Mouse (Mus musculus): Measurements from ENCODE around the gene Ucn2. TPM values are rescaled to one million over a fixed set of nuclear protein-coding genes. Genes with fewer than 3 reads are reported as not detected.

Ucn2 gene
- polyA plus RNA-seq (2012; rRNA removed): 1.0 and 2.3 TPM in 2 replicates

- no peak for DNase-seq
- TF ChIP-seq POLR2A (IDR thresholded peaks at IDR 0.05; ENCODE audit: borderline replicate concordance, extremely low read depth, low read depth, low read length): no peak
- no peak for TF ChIP-seq CTCF (IDR thresholded peaks at IDR 0.05; ENCODE audit: insufficient read depth, low read length)
- Histone ChIP-seq H3K4me3 (replicated peaks; ENCODE audit: extremely low read depth, low read depth, low read length) (no peak within 1 kb of the TSS), H3K4me1 (ENCODE audit: control insufficient read depth, insufficient read depth, low read length) (no peaks in the 10 kb centered on the region; the same call in 1 of the 2 replicates)
- 91% methylated on average over 4 of the region's 4 CpGs for WGBS
These were observed at the start of gene Ucn2 for GRCm38 (mm10) chr9:108985710-108986109. Gene Ucn2 (plus strand): TSS chr9:108986010.

- DNase-seq: peak; percentile 93
- TF ChIP-seq CTCF (IDR thresholded peaks at IDR 0.05; ENCODE audit: insufficient read depth, low read length): peak; percentile 94
- TF ChIP-seq POLR2A (IDR thresholded peaks at IDR 0.05; ENCODE audit: borderline replicate concordance, extremely low read depth, low read depth, low read length): peak; percentile 93
- 2% methylated on average over 58 of the region's 58 CpGs for WGBS
- peak within 1 kb of the TSS; percentile 98 for H3K4me3 ChIP-seq (replicated peaks; ENCODE audit: extremely low read depth, low read depth, low read length)
- peaks cover 6% of the 10 kb centered on the region for H3K4me1 ChIP-seq (ENCODE audit: control insufficient read depth, insufficient read depth, low read length)
These were observed 49.1 kb upstream of the Ucn2 start, which contains the start of gene Uqcrc1 for GRCm38 (mm10) chr9:108936418-108937364. Gene Uqcrc1 (plus strand): TSS chr9:108936633.

GRCm38 (mm10) chr9:108945111-108945510, 40.7 kb upstream of the Ucn2 start:
- H3K4me3 ChIP-seq (replicated peaks; ENCODE audit: extremely low read depth, low read depth, low read length): no peak overlapping the region
- no peak for TF ChIP-seq POLR2A (IDR thresholded peaks at IDR 0.05; ENCODE audit: borderline replicate concordance, extremely low read depth, low read depth, low read length)
- no peak for DNase-seq
- WGBS: 71% methylated on average over 9 of the region's 9 CpGs
- H3K4me1 ChIP-seq (ENCODE audit: control insufficient read depth, insufficient read depth, low read length): no peaks in the 10 kb centered on the region

- Histone ChIP-seq H3K4me1 (ENCODE audit: control insufficient read depth, insufficient read depth, low read length) (no peaks in the 10 kb centered on the region), H3K4me3 (replicated peaks; ENCODE audit: extremely low read depth, low read depth, low read length) (no peak overlapping the region)
- TF ChIP-seq POLR2A (IDR thresholded peaks at IDR 0.05; ENCODE audit: borderline replicate concordance, extremely low read depth, low read depth, low read length): no peak
- TF ChIP-seq CTCF (IDR thresholded peaks at IDR 0.05; ENCODE audit: insufficient read depth, low read length): no peak
- no peak for DNase-seq
- 82% methylated on average over 5 of the region's 5 CpGs for WGBS
These were observed 40.2 kb upstream of the Ucn2 start for GRCm38 (mm10) chr9:108945608-108946007.

- Histone ChIP-seq H3K4me1 (ENCODE audit: control insufficient read depth, insufficient read depth, low read length) (no peaks in the 10 kb centered on the region), H3K4me3 (replicated peaks; ENCODE audit: extremely low read depth, low read depth, low read length) (no peak overlapping the region)
- no peak for TF ChIP-seq CTCF (IDR thresholded peaks at IDR 0.05; ENCODE audit: insufficient read depth, low read length)
- no peak for DNase-seq
- 50% methylated on average over 13 of the region's 13 CpGs for WGBS
These were observed 36.4 kb upstream of the Ucn2 start for GRCm38 (mm10) chr9:108949231-108949966.

- H3K4me1 ChIP-seq (ENCODE audit: control insufficient read depth, insufficient read depth, low read length): no peaks in the 10 kb centered on the region
- DNase-seq: no peak
- WGBS: 77% methylated on average over 9 of the region's 9 CpGs
- no peak overlapping the region for H3K4me3 ChIP-seq (replicated peaks; ENCODE audit: extremely low read depth, low read depth, low read length)
- no peak for TF ChIP-seq POLR2A (IDR thresholded peaks at IDR 0.05; ENCODE audit: borderline replicate concordance, extremely low read depth, low read depth, low read length)
- TF ChIP-seq CTCF (IDR thresholded peaks at IDR 0.05; ENCODE audit: insufficient read depth, low read length): no peak
These were observed 35.7 kb upstream of the Ucn2 start for GRCm38 (mm10) chr9:108949967-108950728.

- DNase-seq: no peak
- Histone ChIP-seq H3K4me3 (replicated peaks; ENCODE audit: extremely low read depth, low read depth, low read length) (no peak within 1 kb of the TSS), H3K4me1 (ENCODE audit: control insufficient read depth, insufficient read depth, low read length) (no peaks in the 10 kb centered on the region)
- WGBS: 15% methylated on average over 15 of the region's 15 CpGs
- TF ChIP-seq POLR2A (IDR thresholded peaks at IDR 0.05; ENCODE audit: borderline replicate concordance, extremely low read depth, low read depth, low read length) (no peak), CTCF (IDR thresholded peaks at IDR 0.05; ENCODE audit: insufficient read depth, low read length) (no peak)
These were observed 32.7 kb upstream of the Ucn2 start, which contains the start of gene Col7a1 for GRCm38 (mm10) chr9:108953081-108953636. Gene Col7a1 (plus strand): TSS chr9:108953586.

GRCm38 (mm10) chr9:108955241-108955640, 30.6 kb upstream of the Ucn2 start:
- H3K4me3 ChIP-seq (replicated peaks; ENCODE audit: extremely low read depth, low read depth, low read length): no peak overlapping the region
- TF ChIP-seq POLR2A (IDR thresholded peaks at IDR 0.05; ENCODE audit: borderline replicate concordance, extremely low read depth, low read depth, low read length) (no peak), CTCF (IDR thresholded peaks at IDR 0.05; ENCODE audit: insufficient read depth, low read length) (no peak)
- no peak for DNase-seq
- WGBS: 89% methylated on average over 11 of the region's 11 CpGs
- no peaks in the 10 kb centered on the region for H3K4me1 ChIP-seq (ENCODE audit: control insufficient read depth, insufficient read depth, low read length)

- no peak for DNase-seq
- no peak for TF ChIP-seq CTCF (IDR thresholded peaks at IDR 0.05; ENCODE audit: insufficient read depth, low read length)
- no peak for TF ChIP-seq POLR2A (IDR thresholded peaks at IDR 0.05; ENCODE audit: borderline replicate concordance, extremely low read depth, low read depth, low read length)
- Histone ChIP-seq H3K4me1 (ENCODE audit: control insufficient read depth, insufficient read depth, low read length) (no peaks in the 10 kb centered on the region), H3K4me3 (replicated peaks; ENCODE audit: extremely low read depth, low read depth, low read length) (no peak overlapping the region)
- 91% methylated on average over 11 of the region's 11 CpGs for WGBS
These were observed 30.0 kb upstream of the Ucn2 start for GRCm38 (mm10) chr9:108955846-108956245.

All from lung, adult 2 months (tissue).